Mouse (Mus musculus) limb, embryonic 10.5 days (tissue): ENCODE measurements around the gene Opcml. TPM values are rescaled to one million over a fixed set of nuclear protein-coding genes. Genes with fewer than 3 reads are reported as not detected.

Source experiments
- DNase-seq: peaks from one replicate; pipeline ENCODE4 v3.0.0-alpha.2; 2017; ENCODE audit warnings: low spot score
- H3K27ac ChIP-seq: fragments of 300-500 bp; sonication (generic); 2 replicates; pipeline ENCODE4 v1.5.1; 2016; ENCODE audit warnings: mild to moderate bottlenecking
- H3K27me3 ChIP-seq: fragments of 300-500 bp; sonication (generic); 2 replicates; pipeline ENCODE4 v1.6.1; 2016; ENCODE audit warnings: low read depth, mild to moderate bottlenecking; ENCODE audit not compliant: poor library complexity, severe bottlenecking
- H3K36me3 ChIP-seq: fragments of 300-500 bp; sonication (generic); 2 replicates; pipeline ENCODE4 v1.6.1; 2016; ENCODE audit warnings: mild to moderate bottlenecking, moderate library complexity
- H3K4me1 ChIP-seq: fragments of 300-500 bp; sonication (generic); 2 replicates; pipeline ENCODE4 v1.6.1; 2016
- H3K4me3 ChIP-seq: fragments of 300-500 bp; sonication (generic); 2 replicates; pipeline ENCODE4 v1.5.1; 2016; ENCODE audit warnings: mild to moderate bottlenecking, moderate library complexity
- H3K9me3 ChIP-seq: fragments of 300-500 bp; sonication (generic); replicated peaks from 2 replicates; pipeline ENCODE4 v1.6.1; 2016; ENCODE audit warnings: mild to moderate bottlenecking
- WGBS: fragments of 180-500 bp; shearing (Covaris S2); methylation state at CpG from one replicate; pipeline ENCODE4 v1.1.7; 2016; 5-methylcytosine and 5-hydroxymethylcytosine counted together
- polyA plus RNA-seq: library from polyadenylated mRNA; unstranded; fragments of >200 nt; fragmentation: Nextera tagmentation; extraction: Ambion mirVana; gene quantifications from 2 replicates; pipeline ENCODE4 v1.2.1, GENCODE M21; 2016

Opcml gene
- polyA plus RNA-seq, 1 experiment from 2014 or later = 0.46 TPM

GRCm38 (mm10) chr9:28255905-28256268, 465.3 kb downstream of the Opcml start:
- H3K27ac ChIP-seq = no peak overlapping the region
- 91% methylated on average over 1 of the region's 1 CpGs for WGBS
- peaks cover 9% of the 10 kb centered on the region; the same call in 1 of the 2 replicates for H3K27me3 ChIP-seq
- DNase-seq = no peak
- no peaks in the 10 kb centered on the region for H3K9me3 ChIP-seq
- no peaks in the 10 kb centered on the region for H3K4me1 ChIP-seq
- no peaks in the 10 kb centered on the region for H3K36me3 ChIP-seq
- no peak overlapping the region for H3K4me3 ChIP-seq

GRCm38 (mm10) chr9:28261078-28261753, 470.6 kb downstream of the Opcml start:
- Histone ChIP-seq H3K4me1 (no peaks in the 10 kb centered on the region), H3K36me3 (no peaks in the 10 kb centered on the region), H3K27me3 (peaks cover 9% of the 10 kb centered on the region; the same call in 1 of the 2 replicates), H3K9me3 (no peaks in the 10 kb centered on the region), H3K27ac (no peak overlapping the region), H3K4me3 (no peak overlapping the region)
- WGBS = 22% methylated on average over 7 of the region's 7 CpGs
- DNase-seq = peak; percentile 81

- 52% methylated on average over 1 of the region's 1 CpGs for WGBS
- no peak for DNase-seq
- H3K36me3 ChIP-seq = no peaks in the 10 kb centered on the region
- H3K27me3 ChIP-seq = peaks cover 9% of the 10 kb centered on the region; the same call in 1 of the 2 replicates
- H3K9me3 ChIP-seq = no peaks in the 10 kb centered on the region
- no peak overlapping the region for H3K4me3 ChIP-seq
- H3K27ac ChIP-seq = no peak overlapping the region
- H3K4me1 ChIP-seq = no peaks in the 10 kb centered on the region
Observed at GRCm38 (mm10) chr9:28262021-28262420, 471.4 kb downstream of the Opcml start.

- Histone ChIP-seq H3K36me3 (no peaks in the 10 kb centered on the region), H3K4me1 (no peaks in the 10 kb centered on the region), H3K27ac (no peak overlapping the region), H3K4me3 (no peak overlapping the region), H3K27me3 (peaks cover 9% of the 10 kb centered on the region; the same call in 1 of the 2 replicates), H3K9me3 (no peaks in the 10 kb centered on the region)
- DNase-seq = no peak
- WGBS = 82% methylated on average over 2 of the region's 2 CpGs
Observed at GRCm38 (mm10) chr9:28262896-28263295, 472.3 kb downstream of the Opcml start.

- Histone ChIP-seq H3K4me1 (no peaks in the 10 kb centered on the region), H3K9me3 (no peaks in the 10 kb centered on the region), H3K4me3 (no peak overlapping the region), H3K27me3 (no peaks in the 10 kb centered on the region; the same call in 1 of the 2 replicates), H3K36me3 (no peaks in the 10 kb centered on the region), H3K27ac (no peak overlapping the region)
- no peak for DNase-seq
- WGBS = 61% methylated on average over 6 of the region's 6 CpGs
Observed at GRCm38 (mm10) chr9:28264761-28265160, 474.2 kb downstream of the Opcml start.

GRCm38 (mm10) chr9:28273816-28274215, 483.2 kb downstream of the Opcml start:
- Histone ChIP-seq H3K27ac (no peak overlapping the region), H3K27me3 (no peaks in the 10 kb centered on the region), H3K9me3 (no peaks in the 10 kb centered on the region), H3K36me3 (no peaks in the 10 kb centered on the region), H3K4me1 (no peaks in the 10 kb centered on the region), H3K4me3 (no peak overlapping the region)
- WGBS = 95% methylated on average over 2 of the region's 2 CpGs
- DNase-seq = no peak

- no peaks in the 10 kb centered on the region for H3K4me1 ChIP-seq
- no peaks in the 10 kb centered on the region for H3K36me3 ChIP-seq
- no peak for DNase-seq
- no peaks in the 10 kb centered on the region for H3K27me3 ChIP-seq
- WGBS = 90% methylated on average over 2 of the region's 2 CpGs
- no peaks in the 10 kb centered on the region for H3K9me3 ChIP-seq
- no peak overlapping the region for H3K4me3 ChIP-seq
- no peak overlapping the region for H3K27ac ChIP-seq
Observed at GRCm38 (mm10) chr9:28278555-28278954, 488.0 kb downstream of the Opcml start.

GRCm38 (mm10) chr9:28281025-28281424, 490.4 kb downstream of the Opcml start:
- 54% methylated on average over 3 of the region's 3 CpGs for WGBS

GRCm38 (mm10) chr9:28281571-28281970, 491.0 kb downstream of the Opcml start:
- Histone ChIP-seq H3K9me3 (no peaks in the 10 kb centered on the region), H3K4me3 (no peak overlapping the region), H3K27ac (no peak overlapping the region), H3K36me3 (no peaks in the 10 kb centered on the region), H3K27me3 (no peaks in the 10 kb centered on the region), H3K4me1 (no peaks in the 10 kb centered on the region)
- WGBS = 81% methylated on average over 3 of the region's 3 CpGs
- no peak for DNase-seq

More at GRCm38 (mm10) chr9:28281025-28281424, 490.4 kb downstream of the Opcml start:
- Histone ChIP-seq H3K4me1 (no peaks in the 10 kb centered on the region), H3K27ac (no peak overlapping the region), H3K27me3 (no peaks in the 10 kb centered on the region), H3K9me3 (no peaks in the 10 kb centered on the region), H3K36me3 (no peaks in the 10 kb centered on the region), H3K4me3 (no peak overlapping the region)
- DNase-seq = no peak

- H3K36me3 ChIP-seq = no peaks in the 10 kb centered on the region
- H3K27ac ChIP-seq = no peak overlapping the region
- H3K4me1 ChIP-seq = peaks cover 9% of the 10 kb centered on the region; the same call in 1 of the 2 replicates
- no peaks in the 10 kb centered on the region for H3K9me3 ChIP-seq
- DNase-seq = no peak
- no peak overlapping the region for H3K4me3 ChIP-seq
- 87% methylated on average over 3 of the region's 3 CpGs for WGBS
- no peaks in the 10 kb centered on the region; the same call in 1 of the 2 replicates for H3K27me3 ChIP-seq
Observed at GRCm38 (mm10) chr9:28285016-28285415, 494.4 kb downstream of the Opcml start.

- Histone ChIP-seq H3K4me3 (no peak overlapping the region), H3K36me3 (no peaks in the 10 kb centered on the region), H3K27me3 (no peaks in the 10 kb centered on the region; the same call in 1 of the 2 replicates), H3K27ac (no peak overlapping the region), H3K4me1 (peaks cover 9% of the 10 kb centered on the region; the same call in 1 of the 2 replicates), H3K9me3 (no peaks in the 10 kb centered on the region)
- no peak for DNase-seq
- WGBS = 50% methylated on average over 7 of the region's 7 CpGs
Observed at GRCm38 (mm10) chr9:28286384-28286783, 495.8 kb downstream of the Opcml start.

- WGBS = 82% methylated on average over 2 of the region's 2 CpGs
- Histone ChIP-seq H3K4me3 (no peak overlapping the region), H3K27ac (no peak overlapping the region), H3K27me3 (no peaks in the 10 kb centered on the region; the same call in 1 of the 2 replicates), H3K9me3 (no peaks in the 10 kb centered on the region), H3K4me1 (peaks cover 9% of the 10 kb centered on the region; the same call in 1 of the 2 replicates), H3K36me3 (no peaks in the 10 kb centered on the region)
- no peak for DNase-seq
Observed at GRCm38 (mm10) chr9:28287485-28287884, 496.9 kb downstream of the Opcml start.

GRCm38 (mm10) chr9:28289696-28290330, 499.2 kb downstream of the Opcml start:
- DNase-seq = no peak
- no peaks in the 10 kb centered on the region; the same call in 1 of the 2 replicates for H3K27me3 ChIP-seq

More at GRCm38 (mm10) chr9:28289696-28290330, 499.2 kb downstream of the Opcml start:
- Histone ChIP-seq H3K4me3 (no peak overlapping the region), H3K9me3 (no peaks in the 10 kb centered on the region), H3K4me1 (peaks cover 9% of the 10 kb centered on the region; the same call in 1 of the 2 replicates), H3K36me3 (no peaks in the 10 kb centered on the region), H3K27ac (no peak overlapping the region)
- 76% methylated on average over 1 of the region's 1 CpGs for WGBS
